Mouse (Mus musculus) embryonic fibroblast, embryonic 13.5 days (primary cell): ENCODE results near the gene Jpt1.
A peak's percentile ranks its signal among the peaks of the same experiment; 100 is the strongest.

ENCODE experiments used
- CTCF ChIP-seq: IDR thresholded peaks from 2 replicates; pipeline ENCODE4 v1.5.1; 2011; ENCODE audit warnings: mild to moderate bottlenecking, control low read depth, low read length, moderate library complexity, borderline replicate concordance; ENCODE audit not compliant: insufficient read depth
- POLR2A ChIP-seq: IDR thresholded peaks from 2 replicates; pipeline ENCODE4 v1.6.1; 2011; ENCODE audit warnings: low read depth, mild to moderate bottlenecking, control low read depth, low read length, moderate library complexity

GRCm38 (mm10) chr11:115536038-115536681 lies 22.0 kb upstream of the Jpt1 start, which contains the start of gene Sumo2:
- TF ChIP-seq CTCF (no peak), POLR2A (peak; percentile 73)
